Mouse (Mus musculus) forebrain, embryonic 14.5 days (tissue): ENCODE measurements around the gene Rimbp2. TPM values are rescaled to one million over a fixed set of nuclear protein-coding genes. Genes with fewer than 3 reads are reported as not detected.
A peak's percentile ranks its signal among the peaks of the same experiment; 100 is the strongest.

Experiments
- ATAC-seq: fragments of 200-750 bp; cut with Nextera tagmentation; 2 replicates; pipeline ENCODE4 v1.8.0; 2017; ENCODE audit warnings: mild to moderate bottlenecking, moderate library complexity
- DNase-seq: peaks from one replicate; pipeline ENCODE4 v3.0.0-alpha.2; 2015; ENCODE audit warnings: low spot score
- H3K27ac ChIP-seq: fragments of 300-500 bp; sonication (generic); 2 replicates; pipeline ENCODE4 v1.5.1; 2014; ENCODE audit warnings: low read depth, mild to moderate bottlenecking, control low read depth, low read length, moderate library complexity
- H3K27me3 ChIP-seq: fragments of 300-500 bp; sonication (generic); replicated peaks from 2 replicates; pipeline ENCODE4 v1.6.1; 2014; ENCODE audit warnings: low read length, control low read depth, mixed read lengths; ENCODE audit not compliant: control insufficient read depth, insufficient read depth
- H3K36me3 ChIP-seq: fragments of 300-500 bp; sonication (generic); 2 replicates; pipeline ENCODE4 v1.6.1; 2014; ENCODE audit warnings: low read length, control low read depth; ENCODE audit not compliant: control insufficient read depth, insufficient read depth
- H3K4me1 ChIP-seq: fragments of 300-500 bp; sonication (generic); 2 replicates; pipeline ENCODE4 v1.6.1; 2014; ENCODE audit warnings: antibody characterized with exemption, low read length, control low read depth; ENCODE audit not compliant: control insufficient read depth, insufficient read depth
- H3K4me2 ChIP-seq: fragments of 300-500 bp; sonication (generic); 2 replicates; pipeline ENCODE4 v1.6.1; 2014; ENCODE audit warnings: mild to moderate bottlenecking, control low read depth, low read length
- H3K4me3 ChIP-seq: fragments of 300-500 bp; sonication (generic); 2 replicates; pipeline ENCODE4 v1.5.1; 2014; ENCODE audit warnings: low read depth, low read length, control low read depth
- H3K9ac ChIP-seq: fragments of 300-500 bp; sonication (generic); 2 replicates; pipeline ENCODE4 v1.6.1; 2014; ENCODE audit warnings: mild to moderate bottlenecking, low read length, control low read depth, moderate library complexity
- H3K9me3 ChIP-seq: fragments of 300-500 bp; sonication (generic); replicated peaks from 2 replicates; pipeline ENCODE4 v1.6.1; 2016; ENCODE audit warnings: low read length, control low read depth, mixed read lengths; ENCODE audit not compliant: control insufficient read depth
- WGBS: fragments of 180-500 bp; shearing (Covaris S2); extraction: QIAGEN DNeasy Blood & Tissue Kit; methylation state at CpG from one replicate; pipeline ENCODE4 v1.1.7; 2014; 5-methylcytosine and 5-hydroxymethylcytosine counted together
- polyA plus RNA-seq: library from polyadenylated mRNA; unstranded; fragments of >200 nt; fragmentation: Nextera tagmentation; extraction: Ambion mirVana; gene quantifications from 2 replicates; pipeline ENCODE4 v1.2.1, GENCODE M21; 2014

Gene Rimbp2
- polyA plus RNA-seq, 1 experiment from 2014 or later: 2.2 TPM

GRCm38 (mm10) chr5:128951472-128951871 is 1.8 kb downstream of the Rimbp2 start:
- H3K27me3 ChIP-seq: 0 out of 2 replicates have a peak, but pooled peaks cover 3% of the 10 kb centered on the region
- H3K27ac ChIP-seq: no peak overlapping the region
- DNase-seq: no peak
- peak overlapping the region; percentile 45; the same call in 1 of the 2 replicates for H3K4me3 ChIP-seq
- H3K4me2 ChIP-seq: peak overlapping the region; percentile 67
- H3K9ac ChIP-seq: no peak overlapping the region
- ATAC-seq: no peak
- no peaks in the 10 kb centered on the region for H3K36me3 ChIP-seq
- no peaks in the 10 kb centered on the region for H3K9me3 ChIP-seq
- no peaks in the 10 kb centered on the region for H3K4me1 ChIP-seq
- WGBS: 49% methylated on average over 4 of the region's 4 CpGs

DNA sequence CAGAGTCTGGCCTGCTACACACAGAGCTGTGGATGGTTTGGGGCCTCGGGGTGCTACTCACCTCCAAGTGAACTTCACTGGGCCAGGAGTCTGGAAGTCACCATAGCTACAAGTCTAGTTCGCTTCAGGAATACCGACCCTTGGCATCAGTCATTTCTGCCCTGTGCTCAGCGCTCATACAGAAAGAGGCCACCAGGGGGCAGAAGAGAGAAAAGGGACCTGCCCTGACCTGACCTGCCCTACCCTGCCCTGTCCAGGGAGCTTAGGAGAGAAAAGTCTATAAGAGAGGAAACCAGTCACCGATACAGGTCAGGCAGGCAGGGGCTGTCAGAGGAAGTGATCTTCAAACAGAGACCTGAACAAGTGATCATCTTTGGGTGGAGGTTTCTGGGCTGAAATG is 6.2 kb downstream of the Rimbp2 start:
- Histone ChIP-seq H3K27ac (no peak overlapping the region), H3K27me3 (0 out of 2 replicates have a peak, but pooled peaks cover 3% of the 10 kb centered on the region), H3K9ac (no peak overlapping the region), H3K9me3 (no peaks in the 10 kb centered on the region), H3K36me3 (no peaks in the 10 kb centered on the region), H3K4me2 (no peak overlapping the region), H3K4me3 (no peak overlapping the region), H3K4me1 (no peaks in the 10 kb centered on the region)
- WGBS: 65% methylated on average over 5 of the region's 5 CpGs
- no peak for ATAC-seq
- no peak for DNase-seq

DNA sequence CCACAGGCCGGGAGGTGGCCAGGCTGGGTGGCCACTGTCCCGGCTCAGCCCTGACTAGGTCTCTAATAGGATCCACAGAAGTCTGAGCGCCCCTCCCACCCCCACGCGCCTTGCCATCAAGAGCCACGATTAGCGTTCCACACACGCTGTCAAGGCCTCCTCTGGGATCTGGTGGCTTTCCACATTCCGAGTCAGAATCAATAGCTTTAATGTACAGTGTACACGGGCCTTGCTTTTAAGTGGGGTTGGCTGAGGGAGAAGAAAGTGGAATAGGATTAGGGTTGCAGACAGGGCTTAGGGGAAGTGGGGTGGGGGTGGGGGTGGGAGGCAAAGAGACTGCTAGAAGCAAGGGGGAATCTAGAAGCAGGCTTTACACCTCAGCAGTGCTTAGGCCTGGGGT is 12.8 kb downstream of the Rimbp2 start:
- 77% methylated on average over 10 of the region's 10 CpGs for WGBS
- no peak overlapping the region for H3K4me2 ChIP-seq

GRCm38 (mm10) chr5:128935359-128935899 is 17.9 kb downstream of the Rimbp2 start:
- H3K9me3 ChIP-seq: no peaks in the 10 kb centered on the region
- H3K36me3 ChIP-seq: no peaks in the 10 kb centered on the region
- ATAC-seq (peak; percentile 81), DNase-seq (peak; percentile 85)
- no peak overlapping the region for H3K4me2 ChIP-seq
- WGBS: 42% methylated on average over 6 of the region's 6 CpGs
- no peaks in the 10 kb centered on the region for H3K27me3 ChIP-seq
- no peak overlapping the region for H3K27ac ChIP-seq
- peaks cover 6% of the 10 kb centered on the region; the same call in 1 of the 2 replicates for H3K4me1 ChIP-seq
- no peak overlapping the region for H3K4me3 ChIP-seq
- no peak overlapping the region for H3K9ac ChIP-seq

More for the DNA sequence above, 12.8 kb downstream of the Rimbp2 start:
- ATAC-seq (no peak), DNase-seq (no peak)
- no peak overlapping the region for H3K4me3 ChIP-seq
- peaks cover under 1% of the 10 kb centered on the region; the same call in 1 of the 2 replicates for H3K4me1 ChIP-seq
- H3K36me3 ChIP-seq: no peaks in the 10 kb centered on the region
- H3K27ac ChIP-seq: no peak overlapping the region
- H3K9me3 ChIP-seq: no peaks in the 10 kb centered on the region
- no peak overlapping the region for H3K9ac ChIP-seq
- no peaks in the 10 kb centered on the region for H3K27me3 ChIP-seq

DNA sequence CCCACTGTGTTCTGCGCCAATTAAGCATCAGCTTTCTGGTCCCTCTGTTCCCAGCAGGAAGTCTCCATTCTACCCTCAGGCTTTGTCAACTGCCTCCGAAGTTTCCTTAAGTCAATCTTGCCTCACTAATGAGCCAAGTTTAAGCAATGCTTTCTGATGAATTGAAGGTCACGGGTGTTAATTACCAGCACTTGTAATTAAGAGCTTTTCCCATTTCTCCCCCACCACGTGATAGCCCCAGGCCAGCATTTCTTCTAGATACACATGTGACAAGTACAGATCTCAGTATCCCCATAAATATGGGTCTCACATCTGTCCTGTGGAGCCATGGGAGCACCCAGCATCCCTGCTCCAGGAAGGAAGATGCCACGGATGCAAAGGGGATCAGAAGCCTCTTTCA is 20.5 kb downstream of the Rimbp2 start:
- peak; percentile 65 for DNase-seq
- 15% methylated on average over 5 of the region's 5 CpGs for WGBS
- Histone ChIP-seq H3K9me3 (no peaks in the 10 kb centered on the region), H3K36me3 (no peaks in the 10 kb centered on the region), H3K4me1 (peaks cover 6% of the 10 kb centered on the region; the same call in 1 of the 2 replicates), H3K4me2 (no peak overlapping the region), H3K27ac (no peak overlapping the region), H3K9ac (no peak overlapping the region), H3K27me3 (no peaks in the 10 kb centered on the region), H3K4me3 (no peak overlapping the region)
- ATAC-seq: 0 out of 2 replicates have a peak, but pooled peaks have one; percentile 29

GRCm38 (mm10) chr5:128925073-128925472 is 28.2 kb downstream of the Rimbp2 start:
- no peak overlapping the region for H3K27ac ChIP-seq
- H3K36me3 ChIP-seq: no peaks in the 10 kb centered on the region
- no peak overlapping the region for H3K4me3 ChIP-seq
- DNase-seq (no peak), ATAC-seq (no peak)
- no peak overlapping the region for H3K9ac ChIP-seq
- WGBS: 74% methylated on average over 4 of the region's 4 CpGs
- no peaks in the 10 kb centered on the region for H3K9me3 ChIP-seq
- no peaks in the 10 kb centered on the region for H3K27me3 ChIP-seq
- H3K4me1 ChIP-seq: no peaks in the 10 kb centered on the region
- H3K4me2 ChIP-seq: no peak overlapping the region

DNA sequence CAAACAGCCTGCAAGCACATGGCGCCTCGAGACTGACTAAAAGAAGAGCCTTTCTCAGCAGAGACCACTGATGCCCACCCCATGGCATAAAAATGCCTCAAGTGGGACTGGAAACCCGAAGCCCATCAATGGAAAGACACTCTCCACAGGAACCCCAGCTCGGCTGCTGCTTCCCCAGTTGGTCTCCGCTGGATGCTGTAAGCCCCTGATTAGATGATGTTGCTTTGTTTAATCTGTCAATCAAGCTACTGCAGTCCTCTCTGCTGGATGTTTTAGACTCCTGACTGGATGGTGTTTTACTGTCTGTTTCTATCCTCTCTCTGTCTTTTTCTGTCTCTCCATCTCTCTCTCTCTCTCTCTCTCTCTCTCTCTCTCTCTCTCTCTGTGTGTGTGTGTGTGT is 33.2 kb downstream of the Rimbp2 start:
- DNase-seq (peak; percentile 52), ATAC-seq (no peak)
- no peaks in the 10 kb centered on the region for H3K4me1 ChIP-seq
- no peaks in the 10 kb centered on the region for H3K9me3 ChIP-seq
- H3K9ac ChIP-seq: no peak overlapping the region
- H3K27me3 ChIP-seq: no peaks in the 10 kb centered on the region
- WGBS: 24% methylated on average over 5 of the region's 5 CpGs
- no peak overlapping the region for H3K4me2 ChIP-seq
- no peaks in the 10 kb centered on the region for H3K36me3 ChIP-seq
- no peak overlapping the region for H3K27ac ChIP-seq
- no peak overlapping the region for H3K4me3 ChIP-seq

GRCm38 (mm10) chr5:128917116-128917959 is 35.9 kb downstream of the Rimbp2 start:
- H3K27me3 ChIP-seq: no peaks in the 10 kb centered on the region
- 21% methylated on average over 10 of the region's 10 CpGs for WGBS
- H3K36me3 ChIP-seq: no peaks in the 10 kb centered on the region
- no peaks in the 10 kb centered on the region for H3K4me1 ChIP-seq
- no peak overlapping the region for H3K9ac ChIP-seq
- H3K9me3 ChIP-seq: no peaks in the 10 kb centered on the region
- H3K27ac ChIP-seq: no peak overlapping the region
- DNase-seq (peak; percentile 49), ATAC-seq (no peak)
- H3K4me3 ChIP-seq: no peak overlapping the region
- no peak overlapping the region for H3K4me2 ChIP-seq

GRCm38 (mm10) chr5:128913820-128914219 is 39.5 kb downstream of the Rimbp2 start:
- H3K9me3 ChIP-seq: no peaks in the 10 kb centered on the region
- no peak overlapping the region for H3K27ac ChIP-seq
- H3K9ac ChIP-seq: no peak overlapping the region
- WGBS: 81% methylated on average over 3 of the region's 3 CpGs
- H3K36me3 ChIP-seq: no peaks in the 10 kb centered on the region
- no peak for ATAC-seq
- no peak overlapping the region for H3K4me3 ChIP-seq
- no peak for DNase-seq
- no peaks in the 10 kb centered on the region for H3K4me1 ChIP-seq
- no peaks in the 10 kb centered on the region for H3K27me3 ChIP-seq
- H3K4me2 ChIP-seq: no peak overlapping the region
